Mouse (Mus musculus): ENCODE results near the gene Klf4. TPM values are rescaled to one million over a fixed set of nuclear protein-coding genes. Genes with fewer than 3 reads are reported as not detected.
A peak's percentile ranks its signal among the peaks of the same experiment; 100 is the strongest.

Gene Klf4
- total and polyA plus RNA-seq, 2 experiments from 2014 or later, result 4.1 to 12.4 TPM

DNA sequence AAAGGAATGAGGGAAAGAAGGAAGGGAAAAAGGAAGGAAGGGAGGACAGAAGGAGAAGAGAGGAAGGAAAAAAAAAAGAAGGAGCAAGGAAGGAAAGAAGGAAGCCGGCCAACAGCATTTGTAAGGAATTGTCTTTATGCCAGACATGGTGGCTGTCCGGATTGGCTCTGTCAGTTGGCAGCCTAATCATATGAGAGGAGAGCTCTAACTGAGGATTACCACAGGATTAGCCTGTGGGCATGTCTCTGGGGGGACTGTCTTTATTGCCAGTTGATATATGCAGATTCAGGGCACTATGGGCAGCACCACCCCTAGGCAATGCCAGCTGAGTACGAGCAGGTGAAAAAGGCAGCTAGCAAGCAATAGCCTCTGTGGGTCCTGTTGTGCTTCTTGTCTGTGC, 29.8 kb upstream of the Klf4 start:
- Histone ChIP-seq H3K9ac (replicated peaks; ENCODE audit: low read length, poor library complexity, severe bottlenecking) (no peak overlapping the region), H3K27me3 (ENCODE audit: insufficient read depth, low read length) (no peaks in the 10 kb centered on the region), H3K4me1 (ENCODE audit: insufficient read depth, low read length) (no peaks in the 10 kb centered on the region; the same call in 1 of the 2 replicates), H3K9me3 (ENCODE audit: low read length) (no peaks in the 10 kb centered on the region), H3K4me2 (ENCODE audit: low read depth, low read length, poor library complexity, severe bottlenecking) (no peak overlapping the region), H3K27ac (ENCODE audit: low read depth, low read length) (no peak overlapping the region), H3K36me3 (ENCODE audit: insufficient read depth, low read length) (no peaks in the 10 kb centered on the region), H3K4me3 (ENCODE audit: low read depth, low read length) (no peak overlapping the region)
- ATAC-seq (ENCODE audit: low FRiP score) (no peak), DNase-seq (ENCODE audit: low spot score) (peak; percentile 77)
- no peak for TF ChIP-seq CTCF (IDR thresholded peaks at IDR 0.05)
- 28% methylated on average over 3 of the region's 3 CpGs for WGBS

DNA sequence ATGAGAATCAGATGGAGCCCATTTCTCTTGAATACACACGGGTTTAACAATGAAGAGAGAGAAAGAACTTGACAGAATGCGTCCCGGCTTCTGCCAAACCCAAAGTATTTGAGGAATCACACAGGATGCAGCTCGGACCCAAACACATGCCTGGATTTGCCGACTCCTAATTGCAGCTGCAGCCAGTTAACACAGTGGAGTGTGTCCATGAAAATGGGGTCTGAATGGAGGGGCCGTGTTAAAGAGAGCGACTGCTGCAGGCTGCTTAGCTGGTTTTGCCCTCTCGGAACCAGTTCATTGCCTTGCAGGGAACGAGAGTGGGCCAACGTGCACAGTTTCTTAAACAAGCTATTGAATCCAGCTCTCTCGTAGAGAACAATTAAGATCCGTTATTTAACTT, 14.6 kb upstream of the Klf4 start:
- Histone ChIP-seq H3K27ac (ENCODE audit: low read depth, low read length) (no peak overlapping the region), H3K4me1 (ENCODE audit: insufficient read depth, low read length) (no peaks in the 10 kb centered on the region), H3K4me3 (ENCODE audit: low read depth, low read length) (no peak overlapping the region), H3K9me3 (ENCODE audit: low read length) (no peaks in the 10 kb centered on the region), H3K4me2 (ENCODE audit: low read depth, low read length, poor library complexity, severe bottlenecking) (no peak overlapping the region), H3K9ac (replicated peaks; ENCODE audit: low read length, poor library complexity, severe bottlenecking) (no peak overlapping the region), H3K27me3 (ENCODE audit: insufficient read depth, low read length) (no peaks in the 10 kb centered on the region), H3K36me3 (ENCODE audit: insufficient read depth, low read length) (no peaks in the 10 kb centered on the region; the same call in 1 of the 2 replicates)
- WGBS, result 62% methylated on average over 12 of the region's 12 CpGs
- ATAC-seq (ENCODE audit: low FRiP score), result no peak
- no peak for TF ChIP-seq CTCF (IDR thresholded peaks at IDR 0.05)
- DNase-seq (ENCODE audit: low spot score), result no peak

DNA sequence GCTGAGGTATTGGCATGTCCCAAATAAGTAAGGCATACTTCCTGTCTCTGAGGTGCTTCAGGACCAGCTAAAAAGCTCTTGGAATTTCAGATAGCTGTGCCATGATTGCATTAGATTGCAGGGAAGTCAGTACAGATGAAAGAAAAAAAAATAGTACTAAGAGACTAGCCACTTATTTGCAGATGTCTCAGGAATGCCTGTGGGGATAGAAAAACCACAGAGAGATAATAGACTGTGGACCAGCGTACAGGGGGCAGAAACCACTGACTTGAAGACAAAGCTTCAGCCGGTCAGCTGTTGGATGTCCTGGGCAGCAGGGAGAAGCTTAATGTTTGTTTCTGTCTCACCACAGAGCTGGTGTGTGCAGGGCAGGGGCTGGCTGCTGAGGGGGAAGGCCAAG, 10.5 kb upstream of the Klf4 start:
- ATAC-seq (ENCODE audit: low FRiP score), result no peak
- Histone ChIP-seq H3K4me1 (ENCODE audit: insufficient read depth, low read length) (no peaks in the 10 kb centered on the region), H3K4me2 (ENCODE audit: low read depth, low read length, poor library complexity, severe bottlenecking) (no peak overlapping the region), H3K27ac (ENCODE audit: low read depth, low read length) (no peak overlapping the region), H3K36me3 (ENCODE audit: insufficient read depth, low read length) (no peaks in the 10 kb centered on the region; the same call in 1 of the 2 replicates), H3K4me3 (ENCODE audit: low read depth, low read length) (no peak overlapping the region), H3K9ac (replicated peaks; ENCODE audit: low read length, poor library complexity, severe bottlenecking) (no peak overlapping the region), H3K27me3 (ENCODE audit: insufficient read depth, low read length) (no peaks in the 10 kb centered on the region), H3K9me3 (ENCODE audit: low read length) (no peaks in the 10 kb centered on the region)
- 72% methylated on average over 2 of the region's 2 CpGs for WGBS
- no peak for TF ChIP-seq CTCF (IDR thresholded peaks at IDR 0.05)
- DNase-seq (ENCODE audit: low spot score), result no peak

DNA sequence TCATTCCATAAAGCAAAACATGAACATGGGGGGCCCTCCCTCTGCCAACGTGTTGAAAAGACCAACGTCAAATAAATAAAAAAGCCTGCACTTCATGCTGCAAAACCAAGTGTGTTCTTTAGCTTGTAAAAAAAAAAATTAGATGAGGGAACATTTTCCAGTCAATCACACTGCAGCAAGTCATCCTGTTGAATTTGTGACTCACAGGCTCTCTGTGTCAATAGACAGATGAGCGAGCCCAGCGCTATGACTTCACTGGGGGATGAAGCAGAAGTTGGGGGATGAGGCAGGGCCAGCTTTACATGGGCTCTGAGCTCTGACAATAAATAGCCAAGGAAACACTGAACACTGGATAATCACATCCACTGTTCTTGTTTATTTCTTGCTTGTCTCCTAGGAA, 9.4 kb upstream of the Klf4 start:
- Histone ChIP-seq H3K9me3 (ENCODE audit: low read length) (no peaks in the 10 kb centered on the region), H3K4me2 (ENCODE audit: low read depth, low read length, poor library complexity, severe bottlenecking) (no peak overlapping the region), H3K9ac (replicated peaks; ENCODE audit: low read length, poor library complexity, severe bottlenecking) (no peak overlapping the region), H3K4me1 (ENCODE audit: insufficient read depth, low read length) (no peaks in the 10 kb centered on the region), H3K4me3 (ENCODE audit: low read depth, low read length) (no peak overlapping the region), H3K27ac (ENCODE audit: low read depth, low read length) (no peak overlapping the region), H3K27me3 (ENCODE audit: insufficient read depth, low read length) (no peaks in the 10 kb centered on the region), H3K36me3 (ENCODE audit: insufficient read depth, low read length) (no peaks in the 10 kb centered on the region; the same call in 1 of the 2 replicates)
- no peak for DNase-seq (ENCODE audit: low spot score)
- no peak for ATAC-seq (ENCODE audit: low FRiP score)
- no peak for TF ChIP-seq CTCF (IDR thresholded peaks at IDR 0.05)
- 69% methylated on average over 4 of the region's 4 CpGs for WGBS

DNA sequence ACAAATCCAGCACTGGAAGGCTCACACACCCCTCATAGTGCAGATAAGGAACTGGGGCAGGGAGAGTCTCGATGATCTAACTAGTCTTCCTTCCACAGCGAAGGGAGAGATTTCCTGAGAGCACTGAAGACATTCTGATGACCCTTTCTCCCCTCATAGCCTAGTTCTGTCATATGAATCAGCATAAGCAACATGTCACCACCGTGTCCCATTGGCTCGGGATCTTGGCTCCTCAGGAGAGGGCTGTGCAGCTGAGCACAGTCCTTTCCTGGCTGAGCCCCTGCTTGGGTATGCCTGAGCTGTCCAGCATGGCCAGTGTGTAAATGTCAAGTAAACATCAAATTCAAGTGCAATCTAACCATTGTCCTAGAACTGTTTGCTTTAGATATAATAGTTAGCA, 9.0 kb upstream of the Klf4 start:
- DNase-seq (ENCODE audit: low spot score), result no peak
- H3K4me3 ChIP-seq (ENCODE audit: low read depth, low read length), result no peak overlapping the region
- WGBS, result 68% methylated on average over 4 of the region's 4 CpGs
- H3K4me1 ChIP-seq (ENCODE audit: insufficient read depth, low read length), result no peaks in the 10 kb centered on the region
- no peak for TF ChIP-seq CTCF (IDR thresholded peaks at IDR 0.05)
- no peak overlapping the region for H3K27ac ChIP-seq (ENCODE audit: low read depth, low read length)
- no peak overlapping the region for H3K9ac ChIP-seq (replicated peaks; ENCODE audit: low read length, poor library complexity, severe bottlenecking)
- ATAC-seq (ENCODE audit: low FRiP score), result no peak
- H3K9me3 ChIP-seq (ENCODE audit: low read length), result no peaks in the 10 kb centered on the region
- no peak overlapping the region for H3K4me2 ChIP-seq (ENCODE audit: low read depth, low read length, poor library complexity, severe bottlenecking)
- H3K27me3 ChIP-seq (ENCODE audit: insufficient read depth, low read length), result no peaks in the 10 kb centered on the region
- no peaks in the 10 kb centered on the region; the same call in 1 of the 2 replicates for H3K36me3 ChIP-seq (ENCODE audit: insufficient read depth, low read length)

DNA sequence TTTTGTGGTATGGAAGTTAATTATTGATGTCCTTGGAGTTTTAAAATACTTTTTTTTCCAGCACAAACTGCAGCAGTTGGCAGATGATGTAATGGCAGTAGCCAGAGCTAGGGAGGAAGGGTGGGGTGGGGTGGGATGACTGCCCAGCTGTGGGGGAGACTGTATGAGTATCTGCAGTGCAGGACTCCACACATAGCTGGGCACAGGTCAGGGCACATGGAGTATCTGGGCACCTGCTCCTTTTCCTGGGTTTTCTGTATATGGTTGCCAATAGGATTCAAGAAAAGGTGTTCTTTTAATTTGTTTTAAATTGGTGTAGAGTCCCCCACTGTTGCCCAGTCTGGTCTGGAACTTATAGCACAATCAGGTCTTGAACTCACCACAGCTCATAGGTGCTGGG, 2.7 kb upstream of the Klf4 start:
- no peaks in the 10 kb centered on the region for H3K36me3 ChIP-seq (ENCODE audit: insufficient read depth, low read length)
- no peak overlapping the region for H3K4me3 ChIP-seq (ENCODE audit: low read depth, low read length)
- no peak overlapping the region for H3K27ac ChIP-seq (ENCODE audit: low read depth, low read length)
- H3K4me2 ChIP-seq (ENCODE audit: low read depth, low read length, poor library complexity, severe bottlenecking), result no peak overlapping the region
- H3K9ac ChIP-seq (replicated peaks; ENCODE audit: low read length, poor library complexity, severe bottlenecking), result no peak overlapping the region
- no peak for ATAC-seq (ENCODE audit: low FRiP score)
- H3K9me3 ChIP-seq (ENCODE audit: low read length), result no peaks in the 10 kb centered on the region
- H3K27me3 ChIP-seq (ENCODE audit: insufficient read depth, low read length), result peaks cover 6% of the 10 kb centered on the region; the same call in 1 of the 2 replicates
- H3K4me1 ChIP-seq (ENCODE audit: insufficient read depth, low read length), result 0 out of 2 replicates have a peak, but pooled peaks cover 3% of the 10 kb centered on the region
- TF ChIP-seq CTCF (IDR thresholded peaks at IDR 0.05), result no peak
- DNase-seq (ENCODE audit: low spot score), result no peak
